Mouse (Mus musculus) yolk sac, embryonic 10.5 days (tissue): ENCODE results near the gene Gm3636.
A peak's percentile ranks its signal among the peaks of the same experiment; 100 is the strongest.
"Not testable (repeated sequence)": the region's sequence is repeated elsewhere in the genome, so short reads cannot be mapped to it uniquely, and the experiment has no call there.

ENCODE experiments used
- DNase-seq: peaks from one replicate; pipeline ENCODE4 v3.0.0-alpha.2; 2017; ENCODE audit warnings: low spot score

The Gm3636 gene

GRCm38 (mm10) chr14:6742232-6742631 lies at the start of gene Gm3636:
TSS of gene Gm3636 (minus strand) at chr14:6742332.
- DNase-seq = not testable (repeated sequence)

DNA sequence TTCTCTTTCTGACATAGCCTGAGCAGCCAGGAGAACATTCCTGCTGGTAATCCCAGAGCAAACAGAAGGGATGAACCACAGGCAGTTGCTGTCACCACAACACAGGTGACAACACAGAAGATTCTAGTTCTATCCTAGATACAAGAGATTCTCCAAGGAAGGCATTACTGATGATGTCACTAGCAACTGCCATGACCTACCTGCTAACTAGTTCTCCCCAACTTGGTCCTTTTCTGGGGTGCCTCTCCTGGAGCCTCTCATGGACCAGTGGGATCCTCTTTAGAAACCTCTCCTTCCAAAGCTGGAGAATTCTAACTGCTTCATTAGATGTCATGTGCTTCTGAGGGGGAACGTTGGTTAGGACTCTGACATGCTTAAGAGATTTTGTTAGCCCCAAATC lies 32.2 kb upstream of the Gm3636 start, which contains the start of gene Gm8362:
TSS of gene Gm8362 (minus strand) at position 101 of the 400 bp plus-strand sequence.
- not testable (repeated sequence) for DNase-seq

- DNase-seq = not testable (repeated sequence)
Observed at GRCm38 (mm10) chr14:6757231-6757536, 15.1 kb upstream of the Gm3636 start.

DNA sequence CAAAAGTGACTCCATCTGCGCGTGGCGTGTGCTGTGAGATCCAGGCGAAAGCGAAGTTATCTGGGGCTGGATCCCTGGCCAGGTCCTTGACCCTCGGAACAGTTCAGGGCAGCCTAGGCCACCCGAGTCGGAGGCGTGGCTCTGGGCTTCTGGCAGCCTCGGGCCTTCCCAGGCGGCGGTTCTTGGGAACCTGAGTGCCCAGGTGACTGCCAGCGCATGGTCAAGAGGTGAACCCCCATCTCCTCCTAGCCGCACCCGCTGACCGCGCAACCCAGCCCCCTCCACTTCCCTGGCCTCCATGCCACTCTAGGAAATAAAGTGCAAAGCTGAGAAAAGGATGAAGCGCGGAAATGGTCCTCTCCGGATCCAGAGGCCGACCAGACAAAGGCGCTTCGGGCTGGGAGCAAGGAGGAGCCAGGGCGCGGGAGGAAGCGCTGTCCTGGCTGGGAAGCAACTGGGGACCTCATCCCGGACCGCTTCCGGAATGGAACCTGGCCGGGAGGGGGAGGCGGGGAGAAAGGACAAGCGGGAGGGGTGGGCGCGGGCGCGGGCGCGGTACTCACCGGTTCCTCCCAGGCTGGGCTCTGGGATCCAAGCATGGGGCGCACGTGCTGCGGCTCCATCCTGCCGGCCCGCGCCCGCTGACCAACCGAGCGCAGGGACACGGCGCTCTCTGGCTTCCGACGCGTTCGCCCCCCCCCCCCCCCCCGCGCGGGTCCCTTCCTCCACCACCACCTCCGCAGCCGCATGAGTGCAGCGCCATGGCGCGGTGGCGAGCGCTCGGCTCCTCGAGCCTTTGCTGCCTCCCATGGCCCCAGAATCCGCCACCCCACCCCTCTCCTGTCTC lies 14.5 kb upstream of the Gm3636 start:
- peak; percentile 1 for DNase-seq

DNA sequence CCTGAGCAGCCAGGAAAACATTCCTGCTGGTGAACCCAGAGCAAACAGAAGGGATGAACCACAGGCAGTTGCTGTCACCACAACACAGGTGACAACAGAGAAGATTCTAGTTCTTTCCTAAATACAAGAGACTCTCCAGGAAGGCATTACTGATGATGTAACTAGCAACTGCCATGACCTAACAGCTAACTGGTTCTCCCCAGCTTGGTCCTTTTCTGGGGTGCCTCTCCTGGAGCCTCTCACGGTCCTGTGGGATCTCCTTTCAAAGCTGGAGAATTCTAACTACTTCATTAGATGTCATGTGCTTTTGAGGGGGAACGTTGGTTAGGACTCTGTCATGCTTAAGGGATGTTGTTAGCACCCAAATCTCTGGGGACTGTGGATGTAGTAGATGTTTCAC lies 22.0 kb downstream of the Gm3636 start, which contains the start of gene Gm8050:
TSS of gene Gm8050 (minus strand) at position 101 of the 400 bp plus-strand sequence.
- DNase-seq = not testable (repeated sequence)
